Mouse (Mus musculus): ENCODE measurements around the gene Atxn1. TPM values are rescaled to one million over a fixed set of nuclear protein-coding genes. Genes with fewer than 3 reads are reported as not detected.

The Atxn1 gene
- total RNA-seq, 2 experiments from 2014 or later = 91.3 to 126 TPM

DNA sequence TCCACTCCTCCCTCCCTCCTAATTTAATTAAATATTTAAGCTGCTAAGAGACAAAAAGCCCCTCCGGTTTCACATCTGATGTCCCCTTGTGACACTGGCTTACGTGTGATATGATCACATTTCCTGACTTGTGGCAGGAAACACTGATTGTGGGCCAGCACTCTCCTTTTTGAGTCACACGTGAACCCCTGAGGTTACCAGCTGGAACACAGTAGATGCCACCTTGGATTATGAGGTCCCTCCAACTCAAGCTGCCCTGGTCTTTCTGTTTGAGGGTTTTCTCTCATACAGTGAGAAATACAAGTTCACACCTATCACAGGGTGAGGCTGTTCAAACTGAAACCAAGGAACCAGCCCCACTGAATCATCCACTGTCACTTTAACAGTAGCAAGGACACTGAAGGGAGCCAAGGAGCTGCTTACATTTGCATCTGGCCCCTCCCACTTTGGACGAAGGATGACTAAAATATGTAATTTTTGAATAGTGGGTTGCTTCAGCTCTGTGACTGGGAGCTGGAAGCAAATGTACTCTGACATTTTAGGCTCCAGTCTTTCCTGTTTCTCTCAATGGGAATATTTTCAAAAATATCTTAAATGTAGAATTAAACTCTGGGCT, 315.5 kb downstream of the Atxn1 start:
- no peak for DNase-seq
- intact Hi-C loops (cut with DNase I) = no loop called here

DNA sequence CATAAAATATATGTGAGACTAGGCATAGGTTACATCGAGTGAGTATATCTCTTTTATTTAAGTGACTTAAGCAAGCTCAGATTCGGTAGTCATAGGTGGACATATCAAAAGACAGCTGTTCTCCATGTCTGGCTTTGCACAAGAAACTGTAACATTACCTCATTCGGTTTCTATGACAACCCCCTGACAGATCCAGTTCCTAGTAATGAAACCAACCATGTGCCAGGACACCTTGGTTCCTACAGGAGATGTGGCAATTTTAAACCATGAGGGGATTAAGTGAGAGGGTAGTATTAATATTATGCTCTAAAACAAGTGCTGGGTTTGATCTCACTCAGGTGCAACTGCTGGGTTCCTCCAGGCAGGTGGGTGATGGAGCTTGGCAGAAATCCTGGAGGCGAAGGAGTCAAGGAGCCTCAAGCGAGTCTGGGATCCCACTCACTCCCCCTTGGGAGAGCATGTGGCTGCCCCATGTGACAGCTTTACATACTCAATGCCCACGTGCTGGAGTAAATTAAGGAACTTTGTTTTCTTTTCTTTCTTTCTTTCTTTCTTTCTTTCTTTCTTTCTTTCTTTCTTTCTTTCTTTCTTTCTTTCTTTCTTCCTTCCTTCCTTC, 320.9 kb downstream of the Atxn1 start:
- intact Hi-C loops (cut with DNase I) = no loop called here
- no peak for DNase-seq

DNA sequence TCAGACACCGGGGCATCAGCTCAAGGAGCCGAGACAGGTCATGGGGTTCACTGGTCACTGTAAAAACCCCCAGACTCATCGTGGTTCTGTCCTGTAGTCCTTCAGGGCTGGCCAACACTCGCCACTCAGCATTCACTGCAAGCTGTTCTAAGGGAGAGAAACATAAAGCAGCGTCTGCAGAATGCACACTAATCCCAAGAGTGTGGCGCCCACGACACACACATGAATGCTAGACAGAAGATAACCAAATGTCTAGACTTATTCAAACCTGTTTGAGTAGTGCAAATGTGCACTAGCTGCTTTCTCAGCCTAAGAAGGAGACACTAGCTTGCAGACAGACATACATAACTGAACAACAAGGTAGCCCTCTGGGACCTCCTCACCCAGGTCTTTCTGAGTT, 321.9 kb downstream of the Atxn1 start:
- DNase-seq = no peak
- intact Hi-C loops (cut with DNase I) = no loop called here

DNA sequence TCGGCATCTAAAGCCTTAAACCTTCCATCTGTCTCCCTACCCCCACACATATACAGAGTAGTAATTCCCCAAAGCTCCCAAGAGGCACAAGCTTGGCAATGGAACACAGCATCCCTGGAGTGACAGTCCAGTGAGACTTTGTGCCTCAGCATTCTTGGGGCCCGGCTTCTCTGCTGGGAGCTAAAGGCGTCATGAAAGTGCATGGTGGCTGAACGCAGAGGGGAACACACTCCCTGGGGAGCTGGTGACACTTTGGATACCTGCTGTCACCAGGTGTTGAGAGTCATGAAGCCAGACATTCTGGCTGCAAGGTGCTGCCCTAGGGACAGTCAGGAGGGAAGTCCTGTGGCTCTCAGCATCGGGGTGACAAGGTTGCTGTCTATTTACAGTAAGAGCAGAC, 324.4 kb downstream of the Atxn1 start:
- DNase-seq = no peak
- intact Hi-C loops (cut with DNase I) = no loop called here

DNA sequence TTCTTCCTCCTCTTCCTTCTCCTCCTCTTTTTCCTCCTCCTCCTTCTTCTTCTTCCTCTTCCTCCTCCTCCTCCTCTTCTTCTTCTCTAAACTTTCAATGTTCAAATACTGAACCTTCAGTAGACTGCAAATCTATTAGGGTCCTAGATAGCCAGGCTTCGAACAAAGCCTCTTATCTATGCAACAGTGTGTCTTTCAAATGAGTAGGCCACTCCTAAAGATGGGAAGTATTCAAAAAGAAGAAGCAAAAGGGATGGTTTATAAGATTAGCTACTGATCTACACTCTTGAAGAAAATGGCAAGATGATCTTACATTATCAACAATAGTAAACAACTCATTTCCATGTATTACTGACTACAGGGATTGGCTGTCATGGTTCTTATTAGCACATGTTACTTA, 326.5 kb downstream of the Atxn1 start:
- intact Hi-C loops (cut with DNase I) = no loop called here
- DNase-seq = no peak

DNA sequence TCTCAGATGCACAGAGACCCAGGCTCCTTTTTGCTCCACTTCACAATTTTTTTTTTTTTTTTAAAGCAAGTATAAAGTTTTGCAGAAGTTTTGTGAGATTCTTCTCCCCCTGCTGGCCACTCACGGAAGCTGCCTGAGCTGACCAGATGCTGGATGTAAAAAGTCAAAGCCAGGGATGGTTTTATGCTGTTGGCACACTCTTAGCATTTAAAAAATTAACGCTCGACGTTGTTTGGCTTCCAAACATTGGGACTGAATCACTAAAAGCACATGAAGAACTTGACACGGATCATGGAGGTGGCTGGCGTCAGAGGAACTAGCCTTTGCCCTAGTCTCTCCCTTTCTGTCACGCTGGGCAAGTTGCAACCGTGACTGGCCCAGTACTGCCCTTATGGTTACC, 327.5 kb downstream of the Atxn1 start:
- intact Hi-C loops (cut with DNase I) = no loop called here
- DNase-seq = peak; percentile 42

DNA sequence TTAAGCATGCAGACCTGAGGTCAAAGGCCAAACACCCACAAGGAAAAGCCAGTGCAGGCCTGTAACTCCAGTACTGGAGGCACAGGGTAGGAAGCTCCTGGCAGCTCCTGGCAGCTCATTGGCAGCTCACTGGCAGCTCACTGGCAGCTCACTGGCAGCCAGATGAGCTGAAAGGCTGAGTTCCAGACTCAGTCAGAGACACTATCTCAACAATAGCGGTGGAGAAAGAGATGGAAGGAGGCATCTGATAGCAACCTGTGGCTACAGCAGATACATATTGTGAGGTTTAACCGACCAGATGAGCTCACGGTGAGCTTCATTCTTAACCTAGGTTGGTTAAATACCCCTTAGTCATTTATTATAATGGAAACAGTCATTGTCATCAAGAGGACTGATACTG, 328.4 kb downstream of the Atxn1 start:
- DNase-seq = peak; percentile 24
- intact Hi-C loops (cut with DNase I) = no loop called here

DNA sequence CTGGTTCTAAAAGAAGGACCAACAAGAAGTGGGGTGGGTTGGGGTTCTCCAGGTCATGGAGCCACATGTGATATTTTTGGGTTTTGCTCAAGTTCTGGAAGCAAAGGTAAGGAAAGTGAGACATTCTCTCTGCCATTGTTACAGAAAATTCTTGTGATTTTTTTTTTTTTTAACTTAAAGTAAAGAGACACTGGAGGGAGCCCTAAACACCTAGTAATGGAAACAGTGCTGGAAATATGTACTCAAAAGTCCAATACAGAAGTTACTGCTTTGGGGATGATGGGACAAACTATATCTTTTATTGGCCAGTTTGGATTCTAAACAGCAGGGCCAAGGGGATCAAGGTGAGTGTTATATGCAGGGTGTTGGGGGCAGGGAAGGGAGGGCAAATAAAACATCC, 330.9 kb downstream of the Atxn1 start:
- no peak for DNase-seq
- intact Hi-C loops (cut with DNase I) = no loop called here

DNA sequence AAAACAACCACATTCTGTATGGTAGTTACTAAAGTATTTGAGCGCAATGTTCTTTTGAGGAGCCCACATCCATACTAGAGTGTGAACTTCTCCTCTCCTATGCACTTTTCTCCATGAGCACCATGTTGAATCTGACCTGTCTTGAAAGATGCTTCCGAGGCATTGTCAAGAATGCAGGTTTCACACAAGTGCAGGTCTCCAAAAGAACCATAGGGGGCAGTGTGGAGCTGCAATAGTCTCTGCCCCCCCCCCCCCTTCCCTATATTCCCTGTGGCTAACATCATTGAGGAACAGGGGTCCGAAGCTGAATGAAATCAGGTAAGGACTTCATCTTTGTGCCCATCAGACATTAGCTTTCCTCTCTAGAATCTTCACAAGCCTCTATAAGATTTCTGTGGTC, 332.7 kb downstream of the Atxn1 start:
- intact Hi-C loops (cut with DNase I) = no loop called here
- DNase-seq = no peak

DNA sequence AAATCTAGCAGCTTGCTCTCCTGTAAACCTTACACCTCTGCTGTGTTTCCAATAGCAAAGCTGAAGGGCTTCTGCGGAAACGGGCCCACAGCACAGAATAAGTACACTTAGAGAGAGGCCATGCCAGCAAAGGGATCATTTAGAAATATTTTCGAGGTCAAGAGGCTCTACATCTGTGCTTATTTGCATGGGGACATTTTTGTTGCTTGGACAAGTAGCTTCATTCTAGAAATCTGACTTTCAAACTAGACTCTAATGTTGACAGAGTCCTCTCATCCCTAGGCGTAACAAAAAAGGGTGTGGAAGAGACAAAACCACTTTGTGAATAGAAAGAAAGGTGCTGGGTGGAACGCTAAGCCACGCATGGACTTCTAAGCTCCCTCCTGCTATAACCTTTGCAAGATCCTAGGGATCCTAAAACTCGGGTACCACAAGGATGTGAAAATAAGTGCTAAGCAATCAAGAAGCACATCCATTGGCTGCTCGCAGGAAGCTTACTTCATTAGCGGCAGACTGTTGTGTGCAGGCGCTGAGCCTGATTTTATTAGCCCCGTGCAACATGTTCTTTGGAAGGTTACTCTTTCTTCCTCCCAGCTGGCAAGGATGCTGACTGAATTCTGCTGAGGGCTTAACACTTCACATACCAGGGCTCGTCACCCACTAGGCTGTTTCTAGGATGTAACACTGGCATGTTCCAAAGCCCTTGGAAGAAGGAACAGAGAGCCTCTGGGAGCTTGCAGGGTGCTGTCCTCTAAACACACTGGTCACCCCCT, 334.1 kb downstream of the Atxn1 start:
- no peak for DNase-seq
- intact Hi-C loops (cut with DNase I) = no loop called here

DNA sequence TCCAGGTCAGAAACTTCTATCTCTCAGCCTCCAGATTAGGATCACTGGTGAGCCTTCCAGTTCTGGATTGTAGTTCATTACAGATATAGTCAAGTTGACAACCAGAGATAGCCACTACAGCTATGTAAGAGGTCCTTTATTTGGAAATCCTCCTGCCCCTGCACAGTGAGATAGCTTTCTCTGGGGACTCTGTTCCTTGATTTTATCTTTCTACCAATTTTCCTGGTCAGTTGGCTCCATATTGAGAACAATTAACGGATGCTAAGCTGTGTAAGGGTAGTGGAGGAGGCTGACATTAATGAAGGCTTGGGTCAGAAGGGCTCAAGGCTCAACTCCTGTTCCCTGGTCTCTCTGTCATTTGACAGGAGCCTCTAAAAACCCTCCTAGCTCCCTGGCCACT, 335.1 kb downstream of the Atxn1 start:
- DNase-seq = no peak
- intact Hi-C loops (cut with DNase I) = no loop called here

DNA sequence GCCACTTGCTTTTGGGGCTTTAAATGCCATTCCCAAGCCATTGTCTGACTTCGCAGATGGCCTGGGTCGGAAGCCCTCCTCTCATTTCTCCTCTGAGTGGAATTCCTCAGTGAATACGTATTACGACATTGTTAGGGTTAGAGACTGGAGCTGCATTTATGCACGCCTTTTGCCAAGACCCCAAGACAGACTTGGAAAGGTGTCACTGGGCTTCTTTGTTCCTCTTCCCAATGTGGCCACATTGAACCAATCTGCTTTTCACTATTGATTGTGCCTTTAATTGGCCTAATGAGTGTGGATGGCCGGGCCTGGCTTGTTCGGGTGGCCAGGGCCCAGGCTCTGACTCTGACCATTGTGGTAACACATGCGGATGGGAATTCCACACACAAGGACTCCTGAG, 336.5 kb downstream of the Atxn1 start:
- DNase-seq = no peak

DNA sequence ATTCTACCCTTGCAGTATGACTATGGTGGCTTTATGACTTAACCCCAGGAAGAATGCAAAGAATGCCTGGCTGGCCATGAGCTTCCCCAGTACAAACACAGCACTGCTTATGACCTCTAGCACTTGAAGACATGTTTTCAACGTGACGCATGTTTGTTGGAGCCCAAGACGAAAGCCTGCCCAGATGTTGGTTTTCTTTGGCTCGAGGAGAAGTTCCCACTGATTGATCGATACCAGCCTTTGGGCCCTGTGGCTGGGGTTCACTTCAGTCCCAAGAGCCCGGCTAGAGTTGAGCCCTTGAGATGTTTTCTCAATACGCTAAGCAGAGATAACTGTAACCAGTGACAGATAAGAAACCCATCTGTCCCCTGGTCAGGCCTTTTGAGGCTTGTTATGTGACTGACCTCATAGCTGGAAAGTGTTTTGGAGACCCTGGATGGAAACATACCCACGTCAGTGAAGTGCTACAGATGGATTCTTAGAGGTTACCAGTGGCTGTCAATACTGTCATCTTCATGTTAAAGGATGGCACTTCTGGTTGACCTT, 337.5 kb downstream of the Atxn1 start:
- no peak for DNase-seq
- intact Hi-C loops (cut with DNase I) = no loop called here

More for the DNA sequence above, 336.5 kb downstream of the Atxn1 start:
- intact Hi-C loops (cut with DNase I) = no loop called here

DNA sequence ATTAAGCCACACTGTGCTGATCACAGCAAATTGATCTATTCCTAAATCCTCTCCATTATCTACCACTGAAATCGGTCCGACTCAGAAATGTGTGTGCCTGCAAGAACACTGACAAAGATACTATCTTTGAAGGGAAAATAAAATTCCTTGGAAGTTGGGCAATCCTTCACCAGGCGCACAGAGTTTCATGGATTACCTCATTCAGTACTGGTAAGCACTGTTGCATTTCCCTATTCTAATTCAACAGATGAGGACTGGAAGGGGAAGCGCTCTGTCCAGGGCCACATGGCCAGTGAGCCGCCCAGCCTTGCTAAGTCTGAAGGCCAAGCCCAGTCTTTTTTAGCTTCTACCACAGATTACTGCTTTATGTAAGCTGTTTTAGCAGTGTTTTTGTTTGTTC, 339.1 kb downstream of the Atxn1 start:
- DNase-seq = no peak
- intact Hi-C loops (cut with DNase I) = no loop called here

DNA sequence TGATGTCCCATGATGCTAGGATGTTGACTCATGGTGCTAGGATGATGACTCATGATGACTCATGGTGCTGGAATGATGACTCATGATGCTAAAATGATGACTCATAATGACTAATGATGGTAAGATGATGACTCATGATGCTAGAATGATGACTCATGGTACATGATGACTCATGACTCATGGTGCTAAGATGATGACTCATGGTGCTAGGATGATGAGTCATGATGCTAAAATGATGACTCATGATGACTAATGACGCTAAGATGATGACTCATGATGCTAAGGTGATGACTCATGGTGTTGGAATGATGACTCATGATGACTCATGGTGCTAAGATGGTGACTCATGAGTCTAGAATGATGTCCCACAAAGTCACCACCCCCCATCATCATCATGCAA, 341.0 kb downstream of the Atxn1 start:
- no peak for DNase-seq
- intact Hi-C loops (cut with DNase I) = no loop called here

DNA sequence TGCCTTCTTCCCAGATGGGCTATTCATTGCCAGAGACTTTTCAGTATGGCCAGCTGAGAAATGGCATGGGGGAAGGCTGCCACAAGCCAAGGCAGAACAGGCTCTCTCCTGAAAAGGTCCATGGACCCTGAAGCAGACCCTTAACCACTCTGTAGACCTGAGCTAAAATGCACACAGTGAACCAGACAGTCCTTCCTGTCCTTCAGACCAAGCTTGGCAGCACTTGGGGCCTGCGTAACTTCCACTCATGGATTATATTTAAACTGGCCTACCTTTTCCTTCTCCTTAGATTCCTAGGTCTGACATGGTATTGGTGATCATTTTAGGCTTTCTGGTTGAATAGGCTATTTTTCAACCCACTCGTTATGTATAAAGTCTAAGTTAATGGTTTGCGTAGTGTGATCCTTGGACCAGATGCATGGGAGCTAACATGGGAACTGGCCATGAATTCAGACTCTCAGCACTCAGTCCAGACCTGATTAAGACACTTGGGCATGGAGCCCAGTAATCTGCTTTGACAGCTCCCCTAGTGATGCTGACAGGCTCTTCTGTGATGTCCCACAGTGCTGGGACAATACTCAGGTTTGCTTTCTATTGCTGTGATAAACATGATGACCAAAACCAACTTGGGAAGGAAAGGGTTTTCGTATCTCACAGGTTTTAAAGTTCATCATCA, 341.8 kb downstream of the Atxn1 start:
- intact Hi-C loops (cut with DNase I) = no loop called here
- peak; percentile 47 for DNase-seq

DNA sequence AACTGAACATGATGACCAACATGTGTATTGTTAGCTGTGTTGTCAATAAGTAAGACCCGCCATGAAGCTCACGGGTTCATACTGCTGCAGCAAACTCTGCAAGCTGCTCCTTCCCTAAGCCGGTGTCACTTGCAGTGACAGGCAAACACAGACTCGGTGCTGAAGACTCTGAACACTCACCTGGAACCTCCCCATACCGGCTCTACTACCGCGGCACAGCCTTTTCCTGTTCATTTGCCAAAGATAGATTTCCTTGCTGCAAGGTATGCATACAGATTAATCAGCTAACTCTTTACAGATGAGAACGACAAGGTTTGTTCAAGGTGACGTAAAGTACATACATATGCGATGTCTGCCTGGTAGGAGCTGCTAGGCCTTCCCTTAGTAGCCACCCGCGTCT, 344.1 kb downstream of the Atxn1 start:
- intact Hi-C loops (cut with DNase I) = no loop called here
- DNase-seq = no peak

DNA sequence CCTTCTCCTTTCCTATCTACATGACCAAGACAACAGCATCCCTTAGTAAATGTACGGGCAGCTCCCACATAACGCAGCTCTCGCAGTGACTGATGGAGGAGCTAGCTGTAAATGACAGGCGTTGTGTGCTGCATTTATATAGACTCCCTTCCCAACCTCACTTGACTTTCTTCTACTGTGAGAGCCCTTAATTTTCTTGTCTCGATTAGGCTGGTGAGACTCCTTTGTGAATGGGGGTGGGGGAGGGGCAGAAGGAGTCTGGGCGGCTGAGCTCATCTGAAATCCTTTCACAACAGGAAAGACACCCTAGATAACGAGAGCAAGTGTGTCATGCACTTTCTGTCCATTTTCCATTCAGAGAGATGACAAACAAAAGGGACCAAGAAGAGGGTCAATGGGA, 344.5 kb downstream of the Atxn1 start:
- no peak for DNase-seq
- intact Hi-C loops (cut with DNase I) = no loop called here

DNA sequence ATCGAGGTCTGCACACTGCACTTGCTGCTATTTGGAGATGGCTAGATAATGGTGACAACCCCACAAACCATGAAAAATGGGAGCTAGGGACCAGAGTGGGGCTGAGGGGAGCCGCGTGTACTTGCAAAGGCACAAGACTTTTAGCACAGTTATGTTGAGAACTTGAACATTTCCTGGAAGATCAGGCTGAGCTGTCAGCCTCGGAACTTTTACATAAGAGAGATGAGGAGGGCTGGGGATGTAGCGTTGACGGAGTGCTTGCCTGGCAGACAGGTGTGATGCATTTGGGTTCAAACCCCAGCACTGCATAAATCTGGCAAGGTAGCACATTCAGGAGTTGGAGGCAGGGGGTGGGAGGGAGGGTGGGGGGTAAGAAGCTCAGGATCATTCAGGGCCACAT, 346.8 kb downstream of the Atxn1 start:
- no peak for DNase-seq
- intact Hi-C loops (cut with DNase I) = no loop called here

DNA sequence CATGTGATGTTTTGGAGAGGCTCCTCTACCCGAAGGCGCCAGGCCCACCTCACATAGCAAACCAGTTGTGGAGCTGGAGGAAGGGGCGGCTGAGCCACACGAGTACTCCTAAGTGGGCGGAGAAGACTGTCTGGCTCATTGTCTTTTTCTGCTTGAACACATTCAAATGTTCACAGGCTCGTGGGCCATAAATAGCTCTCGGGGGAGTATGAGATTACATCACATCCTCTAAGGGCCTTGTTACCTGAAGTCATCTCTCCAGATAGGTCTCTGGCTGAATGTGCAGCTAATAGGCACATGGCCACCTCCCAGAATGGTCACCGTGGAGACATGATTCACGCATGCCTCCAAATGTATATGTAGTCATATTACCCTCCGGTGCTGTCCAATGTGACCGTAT, 350.0 kb downstream of the Atxn1 start:
- intact Hi-C loops (cut with DNase I) = no loop called here

DNA sequence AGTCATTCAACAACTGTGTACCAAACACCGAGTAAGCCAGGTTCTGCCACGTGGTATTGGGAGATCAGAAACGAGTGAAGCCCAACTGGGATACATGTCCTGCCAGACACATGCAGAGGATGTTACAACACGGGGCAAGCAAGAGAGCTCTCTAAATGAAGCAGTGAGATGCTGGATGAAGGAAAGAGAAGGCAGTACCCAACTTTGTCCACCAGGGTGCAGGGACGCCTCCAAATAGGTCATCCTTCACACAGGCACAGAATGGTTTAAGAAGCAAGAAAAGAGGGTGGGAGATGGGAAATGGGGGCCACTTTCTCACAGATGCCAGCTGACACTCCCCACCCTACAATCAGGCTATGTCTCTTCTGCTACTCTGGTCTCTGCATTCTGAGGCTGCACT, 351.5 kb downstream of the Atxn1 start:
- intact Hi-C loops (cut with DNase I) = no loop called here
- DNase-seq = peak; percentile 49

More for the DNA sequence above, 350.0 kb downstream of the Atxn1 start:
- DNase-seq = no peak

Measured in left cerebral cortex, postnatal 4 days (tissue).